Mouse (Mus musculus): Measurements from ENCODE around the gene Cdh15. TPM values are rescaled to one million over a fixed set of nuclear protein-coding genes. Genes with fewer than 3 reads are reported as not detected.
A peak's percentile ranks its signal among the peaks of the same experiment; 100 is the strongest.

Gene Cdh15
- polyA plus RNA-seq, 1 experiment from 2014 or later, result 0.59 TPM

DNA sequence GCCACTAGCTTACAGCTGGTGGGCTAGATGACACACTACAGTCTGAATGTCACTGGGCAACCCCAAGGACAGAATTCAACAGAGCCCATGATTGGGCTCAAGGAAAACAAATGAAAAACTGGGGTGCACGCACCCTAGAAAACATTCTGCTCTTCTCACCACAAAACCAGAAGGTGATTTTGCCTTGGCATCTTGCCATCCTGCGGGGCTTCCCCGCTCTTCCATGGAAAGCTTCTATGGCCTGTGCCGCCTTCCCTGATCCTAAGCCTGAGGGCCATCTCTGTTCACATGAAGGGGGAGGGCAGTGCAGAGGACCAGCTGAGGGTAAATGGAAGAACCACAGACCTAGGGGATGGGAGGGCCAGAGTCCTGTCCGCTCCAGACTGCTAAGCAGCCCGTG is 20.2 kb downstream of the Cdh15 start:
- H3K9ac ChIP-seq (ENCODE audit: low read length), result no peak overlapping the region
- H3K4me3 ChIP-seq (ENCODE audit: low read depth, low read length), result no peak overlapping the region
- H3K36me3 ChIP-seq (ENCODE audit: control insufficient read depth, insufficient read depth, low read length), result no peaks in the 10 kb centered on the region
- H3K4me2 ChIP-seq, result no peak overlapping the region
- WGBS, result 89% methylated on average over 6 of the region's 6 CpGs
- H3K4me1 ChIP-seq (ENCODE audit: control insufficient read depth, insufficient read depth, low read length), result no peaks in the 10 kb centered on the region
- ATAC-seq (ENCODE audit: low FRiP score), result no peak
- no peaks in the 10 kb centered on the region; the same call in 1 of the 2 replicates for H3K9me3 ChIP-seq (ENCODE audit: control insufficient read depth, low read length)
- no peaks in the 10 kb centered on the region for H3K27me3 ChIP-seq (ENCODE audit: control insufficient read depth, insufficient read depth, low read length)
- no peak overlapping the region for H3K27ac ChIP-seq (ENCODE audit: low read depth, low read length)
- no peak for DNase-seq (ENCODE audit: low spot score, missing footprints)

GRCm38 (mm10) chr8:122870377-122870863 is 22.7 kb downstream of the Cdh15 start:
- H3K36me3 ChIP-seq (ENCODE audit: control insufficient read depth, insufficient read depth, low read length), result no peaks in the 10 kb centered on the region
- no peaks in the 10 kb centered on the region for H3K4me1 ChIP-seq (ENCODE audit: control insufficient read depth, insufficient read depth, low read length)
- H3K9ac ChIP-seq (ENCODE audit: low read length), result no peak overlapping the region
- 10% methylated on average over 31 of the region's 31 CpGs for WGBS
- ATAC-seq (ENCODE audit: low FRiP score), result no peak
- no peak overlapping the region for H3K4me3 ChIP-seq (ENCODE audit: low read depth, low read length)
- no peak for DNase-seq (ENCODE audit: low spot score, missing footprints)
- H3K27ac ChIP-seq (ENCODE audit: low read depth, low read length), result no peak overlapping the region
- no peaks in the 10 kb centered on the region; the same call in 1 of the 2 replicates for H3K9me3 ChIP-seq (ENCODE audit: control insufficient read depth, low read length)
- peak overlapping the region; percentile 30 for H3K4me2 ChIP-seq
- no peaks in the 10 kb centered on the region for H3K27me3 ChIP-seq (ENCODE audit: control insufficient read depth, insufficient read depth, low read length)

DNA sequence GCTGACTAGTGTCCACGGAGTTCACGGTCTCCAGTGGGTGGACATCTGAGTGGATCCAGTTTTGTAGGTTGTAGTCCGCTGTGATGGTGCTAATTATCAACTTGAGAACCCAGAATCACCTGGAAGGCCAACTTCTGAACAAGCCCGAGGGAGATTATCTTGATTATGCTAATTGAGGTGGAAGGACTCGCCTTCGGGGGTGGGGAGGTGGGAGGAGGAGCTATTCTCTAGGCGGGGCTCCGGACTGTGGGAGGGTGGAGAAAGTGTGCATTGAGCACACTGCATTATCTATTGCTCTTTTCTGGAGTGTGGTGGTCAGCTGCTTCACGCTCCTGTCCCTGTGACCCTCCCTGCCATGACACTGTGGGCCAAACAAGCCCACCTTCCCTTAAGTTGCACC is 23.9 kb downstream of the Cdh15 start:
- WGBS, result 61% methylated on average over 9 of the region's 9 CpGs
- no peak for ATAC-seq (ENCODE audit: low FRiP score)

GRCm38 (mm10) chr8:122873171-122873570 is 25.4 kb downstream of the Cdh15 start:
- Histone ChIP-seq H3K4me2 (no peak overlapping the region), H3K27me3 (ENCODE audit: control insufficient read depth, insufficient read depth, low read length) (no peaks in the 10 kb centered on the region), H3K27ac (ENCODE audit: low read depth, low read length) (no peak overlapping the region), H3K4me3 (ENCODE audit: low read depth, low read length) (no peak overlapping the region), H3K4me1 (ENCODE audit: control insufficient read depth, insufficient read depth, low read length) (no peaks in the 10 kb centered on the region), H3K9ac (ENCODE audit: low read length) (no peak overlapping the region), H3K36me3 (ENCODE audit: control insufficient read depth, insufficient read depth, low read length) (no peaks in the 10 kb centered on the region), H3K9me3 (ENCODE audit: control insufficient read depth, low read length) (no peaks in the 10 kb centered on the region)
- 68% methylated on average over 6 of the region's 6 CpGs for WGBS
- no peak for ATAC-seq (ENCODE audit: low FRiP score)
- no peak for DNase-seq (ENCODE audit: low spot score, missing footprints)

More for the DNA sequence above, 23.9 kb downstream of the Cdh15 start:
- no peaks in the 10 kb centered on the region for H3K9me3 ChIP-seq (ENCODE audit: control insufficient read depth, low read length)
- no peaks in the 10 kb centered on the region for H3K27me3 ChIP-seq (ENCODE audit: control insufficient read depth, insufficient read depth, low read length)
- H3K4me3 ChIP-seq (ENCODE audit: low read depth, low read length), result no peak overlapping the region
- H3K36me3 ChIP-seq (ENCODE audit: control insufficient read depth, insufficient read depth, low read length), result no peaks in the 10 kb centered on the region
- DNase-seq (ENCODE audit: low spot score, missing footprints), result no peak
- no peak overlapping the region for H3K4me2 ChIP-seq
- no peaks in the 10 kb centered on the region for H3K4me1 ChIP-seq (ENCODE audit: control insufficient read depth, insufficient read depth, low read length)
- H3K9ac ChIP-seq (ENCODE audit: low read length), result no peak overlapping the region
- no peak overlapping the region for H3K27ac ChIP-seq (ENCODE audit: low read depth, low read length)

- H3K9me3 ChIP-seq (ENCODE audit: control insufficient read depth, low read length), result no peaks in the 10 kb centered on the region
- no peak overlapping the region for H3K27ac ChIP-seq (ENCODE audit: low read depth, low read length)
- DNase-seq (ENCODE audit: low spot score, missing footprints) (no peak), ATAC-seq (ENCODE audit: low FRiP score) (no peak)
- H3K4me2 ChIP-seq, result no peak overlapping the region
- no peak overlapping the region for H3K4me3 ChIP-seq (ENCODE audit: low read depth, low read length)
- H3K36me3 ChIP-seq (ENCODE audit: control insufficient read depth, insufficient read depth, low read length), result no peaks in the 10 kb centered on the region
- no peaks in the 10 kb centered on the region for H3K4me1 ChIP-seq (ENCODE audit: control insufficient read depth, insufficient read depth, low read length)
- no peaks in the 10 kb centered on the region for H3K27me3 ChIP-seq (ENCODE audit: control insufficient read depth, insufficient read depth, low read length)
- WGBS, result 75% methylated on average over 5 of the region's 5 CpGs
- H3K9ac ChIP-seq (ENCODE audit: low read length), result no peak overlapping the region
These were observed 27.4 kb downstream of the Cdh15 start for GRCm38 (mm10) chr8:122875186-122875585.

DNA sequence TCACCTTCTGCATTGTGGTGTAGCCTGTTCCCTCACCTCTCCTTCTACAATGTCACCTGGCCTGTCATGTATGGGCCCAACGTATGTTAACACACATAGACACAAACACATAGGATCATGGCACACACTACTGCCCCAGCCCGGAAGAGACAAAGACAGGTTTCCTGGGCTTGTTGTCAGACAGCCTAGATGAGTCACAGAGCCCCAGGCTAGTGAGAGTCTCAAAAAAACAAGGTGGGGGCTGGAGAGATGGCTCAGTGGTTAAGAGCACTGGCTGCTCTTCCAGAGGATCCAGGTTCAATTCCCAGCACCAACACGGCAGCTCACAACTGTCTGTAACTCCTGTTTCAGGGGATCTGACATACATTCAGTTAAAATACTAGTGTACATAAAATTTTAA is 30.5 kb downstream of the Cdh15 start:
- H3K9ac ChIP-seq (ENCODE audit: low read length), result no peak overlapping the region
- 92% methylated on average over 3 of the region's 3 CpGs for WGBS
- H3K27me3 ChIP-seq (ENCODE audit: control insufficient read depth, insufficient read depth, low read length), result no peaks in the 10 kb centered on the region
- no peaks in the 10 kb centered on the region for H3K4me1 ChIP-seq (ENCODE audit: control insufficient read depth, insufficient read depth, low read length)
- H3K4me3 ChIP-seq (ENCODE audit: low read depth, low read length), result no peak overlapping the region
- no peaks in the 10 kb centered on the region; the same call in 1 of the 2 replicates for H3K36me3 ChIP-seq (ENCODE audit: control insufficient read depth, insufficient read depth, low read length)
- no peaks in the 10 kb centered on the region for H3K9me3 ChIP-seq (ENCODE audit: control insufficient read depth, low read length)
- ATAC-seq (ENCODE audit: low FRiP score), result no peak
- H3K4me2 ChIP-seq, result no peak overlapping the region
- no peak overlapping the region for H3K27ac ChIP-seq (ENCODE audit: low read depth, low read length)
- DNase-seq (ENCODE audit: low spot score, missing footprints), result no peak

DNA sequence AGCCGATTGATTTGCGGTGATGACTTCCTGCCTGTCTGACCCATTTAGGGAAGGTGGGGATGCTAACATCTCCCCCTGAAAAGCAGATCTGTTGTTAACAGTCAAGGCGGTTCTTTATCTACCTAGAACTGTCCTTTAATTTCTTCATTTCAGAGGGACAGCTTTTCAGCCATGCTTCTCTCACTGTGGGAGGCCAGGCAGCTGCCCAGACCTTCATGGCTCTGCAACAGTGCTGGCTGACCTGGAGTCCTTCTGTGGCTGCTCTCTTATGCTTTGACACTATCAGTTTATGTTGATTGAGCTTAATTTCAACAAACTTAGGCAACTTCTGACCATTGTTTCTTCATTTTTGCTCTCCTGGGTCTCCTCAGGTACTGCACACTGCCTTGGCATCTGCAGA is 32.5 kb downstream of the Cdh15 start:
- Histone ChIP-seq H3K9me3 (ENCODE audit: control insufficient read depth, low read length) (no peaks in the 10 kb centered on the region), H3K27me3 (ENCODE audit: control insufficient read depth, insufficient read depth, low read length) (no peaks in the 10 kb centered on the region), H3K4me3 (ENCODE audit: low read depth, low read length) (no peak overlapping the region), H3K27ac (ENCODE audit: low read depth, low read length) (no peak overlapping the region), H3K36me3 (ENCODE audit: control insufficient read depth, insufficient read depth, low read length) (peaks cover 14% of the 10 kb centered on the region), H3K9ac (ENCODE audit: low read length) (no peak overlapping the region), H3K4me1 (ENCODE audit: control insufficient read depth, insufficient read depth, low read length) (no peaks in the 10 kb centered on the region), H3K4me2 (no peak overlapping the region)
- WGBS, result 56% methylated on average over 3 of the region's 3 CpGs
- ATAC-seq (ENCODE audit: low FRiP score) (no peak), DNase-seq (ENCODE audit: low spot score, missing footprints) (no peak)

- Histone ChIP-seq H3K9ac (ENCODE audit: low read length) (no peak overlapping the region), H3K27me3 (ENCODE audit: control insufficient read depth, insufficient read depth, low read length) (no peaks in the 10 kb centered on the region), H3K27ac (ENCODE audit: low read depth, low read length) (no peak overlapping the region), H3K9me3 (ENCODE audit: control insufficient read depth, low read length) (no peaks in the 10 kb centered on the region), H3K4me3 (ENCODE audit: low read depth, low read length) (no peak overlapping the region), H3K36me3 (ENCODE audit: control insufficient read depth, insufficient read depth, low read length) (peaks cover 32% of the 10 kb centered on the region), H3K4me2 (no peak overlapping the region), H3K4me1 (ENCODE audit: control insufficient read depth, insufficient read depth, low read length) (no peaks in the 10 kb centered on the region)
- ATAC-seq (ENCODE audit: low FRiP score), result no peak
- no peak for DNase-seq (ENCODE audit: low spot score, missing footprints)
- 90% methylated on average over 10 of the region's 10 CpGs for WGBS
These were observed 35.9 kb downstream of the Cdh15 start for GRCm38 (mm10) chr8:122883671-122884070.

DNA sequence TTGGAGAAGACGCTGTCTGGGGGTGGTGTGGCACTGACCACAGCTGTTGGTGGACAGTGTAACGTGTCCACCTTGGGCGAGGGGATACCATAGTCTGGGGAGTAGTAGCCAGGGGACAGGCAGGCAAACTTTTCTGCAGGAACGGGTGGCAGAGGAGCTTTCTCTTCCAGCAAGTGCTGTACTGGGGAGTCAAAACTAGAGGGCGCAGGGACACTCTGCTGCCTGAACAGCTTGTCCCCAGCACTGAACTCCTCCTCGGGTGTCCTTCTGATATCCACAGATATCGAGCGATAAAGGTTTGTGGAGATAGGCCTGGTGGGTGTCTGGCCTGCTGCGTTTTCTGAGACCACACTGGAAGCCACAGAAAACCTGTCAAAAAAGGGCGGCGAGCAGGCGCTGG is 43.7 kb downstream of the Cdh15 start:
- Histone ChIP-seq H3K9me3 (ENCODE audit: control insufficient read depth, low read length) (no peaks in the 10 kb centered on the region), H3K4me2 (no peak overlapping the region), H3K4me3 (ENCODE audit: low read depth, low read length) (no peak overlapping the region), H3K36me3 (ENCODE audit: control insufficient read depth, insufficient read depth, low read length) (peaks cover 69% of the 10 kb centered on the region), H3K27ac (ENCODE audit: low read depth, low read length) (no peak overlapping the region), H3K4me1 (ENCODE audit: control insufficient read depth, insufficient read depth, low read length) (no peaks in the 10 kb centered on the region), H3K9ac (ENCODE audit: low read length) (no peak overlapping the region), H3K27me3 (ENCODE audit: control insufficient read depth, insufficient read depth, low read length) (no peaks in the 10 kb centered on the region)
- WGBS, result 91% methylated on average over 12 of the region's 12 CpGs
- DNase-seq (ENCODE audit: low spot score, missing footprints) (no peak), ATAC-seq (ENCODE audit: low FRiP score) (no peak)

DNA sequence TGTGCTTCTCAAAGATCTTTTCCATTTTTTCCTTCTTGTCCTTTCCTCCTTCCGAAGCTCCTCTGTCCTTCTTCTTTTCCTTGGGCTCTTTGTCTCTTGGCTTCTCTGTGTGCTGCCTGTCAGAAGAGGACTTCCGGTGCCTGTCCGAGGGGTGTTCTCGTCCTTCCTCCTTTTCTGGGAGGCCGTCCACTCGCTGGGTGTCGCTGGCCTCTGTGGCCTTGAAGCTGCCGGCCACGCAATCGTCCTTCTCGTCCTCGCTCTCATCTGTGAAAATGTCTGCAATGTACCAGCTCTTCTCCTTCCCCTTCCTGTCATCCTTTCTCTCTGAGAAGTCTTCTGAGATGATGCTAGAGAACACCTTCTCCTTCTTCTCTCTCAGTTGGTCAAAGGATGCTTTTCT is 45.7 kb downstream of the Cdh15 start:
- peaks cover 74% of the 10 kb centered on the region for H3K36me3 ChIP-seq (ENCODE audit: control insufficient read depth, insufficient read depth, low read length)
- ATAC-seq (ENCODE audit: low FRiP score) (no peak), DNase-seq (ENCODE audit: low spot score, missing footprints) (no peak)
- H3K4me1 ChIP-seq (ENCODE audit: control insufficient read depth, insufficient read depth, low read length), result no peaks in the 10 kb centered on the region
- H3K9me3 ChIP-seq (ENCODE audit: control insufficient read depth, low read length), result no peaks in the 10 kb centered on the region
- H3K27me3 ChIP-seq (ENCODE audit: control insufficient read depth, insufficient read depth, low read length), result no peaks in the 10 kb centered on the region
- H3K9ac ChIP-seq (ENCODE audit: low read length), result no peak overlapping the region
- no peak overlapping the region for H3K4me2 ChIP-seq
- 96% methylated on average over 12 of the region's 12 CpGs for WGBS
- no peak overlapping the region for H3K27ac ChIP-seq (ENCODE audit: low read depth, low read length)
- H3K4me3 ChIP-seq (ENCODE audit: low read depth, low read length), result no peak overlapping the region
